Mouse (Mus musculus): ENCODE measurements at regions not wholly inside any gene's neighbourhood (a gene's known extent, or its start where the extent isn't known, plus 50 kb on each side); places are given as distances from the start of the nearest gene placed in this dataset.
"Not testable (repeated sequence)": the region's sequence is repeated elsewhere in the genome, so short reads cannot be mapped to it uniquely, and the experiment has no call there.

- no peak for DNase-seq (ENCODE audit: low read depth, low spot score)
- WGBS = 77% methylated on average over 6 of the region's 6 CpGs
Measured at GRCm38 (mm10) chr10:56856186-56856585, 479.1 kb downstream of the Gja1 start.

GRCm38 (mm10) chr10:56879744-56880143 lies 502.6 kb downstream of the Gja1 start:
- 58% methylated on average over 7 of the region's 7 CpGs for WGBS
- no peak for DNase-seq (ENCODE audit: low read depth, low spot score)

DNA sequence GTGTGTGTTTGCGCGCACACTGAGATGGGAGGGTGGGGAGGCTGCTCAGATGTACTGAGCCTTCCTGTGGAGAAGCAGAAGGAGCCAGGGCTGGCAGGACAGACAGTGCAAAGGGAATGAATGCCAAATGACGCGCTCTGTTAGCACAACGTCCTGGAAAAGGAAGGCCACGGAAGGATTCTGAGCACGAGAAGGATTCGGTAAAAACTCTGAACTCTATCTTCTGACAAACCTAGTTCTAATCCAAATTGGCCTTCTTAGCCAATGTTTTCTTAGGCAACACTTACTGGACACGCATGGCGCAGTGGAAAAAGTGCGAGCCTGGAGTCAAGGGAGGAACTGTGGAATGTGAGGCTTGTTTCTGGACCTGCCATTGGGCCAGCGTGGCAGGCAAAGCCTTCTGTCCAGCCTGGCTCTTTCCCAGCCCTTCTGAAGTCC lies 503.0 kb downstream of the Gja1 start:
- 86% methylated on average over 12 of the region's 12 CpGs for WGBS
- no peak for DNase-seq (ENCODE audit: low read depth, low spot score)

DNA sequence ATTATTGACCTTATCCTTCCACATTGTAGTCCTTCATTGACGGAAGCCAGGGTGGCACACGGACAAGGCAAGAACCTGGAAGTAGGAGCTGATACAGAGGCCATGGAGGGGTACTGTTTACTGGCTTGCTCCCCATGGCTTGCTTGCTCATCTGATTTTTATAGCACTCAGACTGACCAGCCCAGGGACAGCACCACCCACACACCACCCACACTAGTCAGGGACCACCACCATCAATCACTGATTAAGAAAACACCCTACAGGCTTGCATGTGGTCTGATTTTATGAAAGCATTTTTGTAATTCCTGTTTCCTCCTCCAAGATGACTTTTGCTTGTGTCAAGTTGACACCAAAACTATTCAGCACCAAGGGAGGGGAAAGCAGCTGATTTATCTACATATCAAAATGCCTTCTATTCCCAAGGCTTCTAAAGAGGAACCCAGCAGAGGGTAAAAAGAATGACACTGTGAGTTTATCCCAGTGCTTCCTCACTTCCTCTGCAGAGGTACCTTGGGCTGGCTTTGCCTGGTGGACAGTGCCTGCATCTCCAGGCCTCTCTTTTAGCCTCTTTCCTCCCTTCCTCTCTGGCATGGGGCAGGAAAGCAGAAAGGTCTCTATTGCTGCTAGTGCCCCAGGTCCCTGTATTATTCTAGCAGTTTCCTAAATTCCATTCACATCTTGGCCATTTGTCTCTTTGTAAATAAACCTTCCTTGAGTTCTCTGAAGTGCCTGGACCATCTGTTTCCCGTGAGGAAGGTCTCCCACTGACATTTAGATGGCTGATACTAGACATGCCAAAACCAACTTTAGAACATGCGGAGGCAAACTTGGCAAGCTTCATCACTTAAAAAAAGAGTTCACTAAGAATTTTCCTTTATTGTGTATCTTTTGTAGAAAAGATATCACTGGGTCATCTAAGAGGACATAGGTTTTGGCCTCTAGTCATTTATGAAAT lies 507.6 kb downstream of the Gja1 start:
- DNase-seq (ENCODE audit: low read depth, low spot score) = no peak
- WGBS = 73% methylated on average over 4 of the region's 4 CpGs

DNA sequence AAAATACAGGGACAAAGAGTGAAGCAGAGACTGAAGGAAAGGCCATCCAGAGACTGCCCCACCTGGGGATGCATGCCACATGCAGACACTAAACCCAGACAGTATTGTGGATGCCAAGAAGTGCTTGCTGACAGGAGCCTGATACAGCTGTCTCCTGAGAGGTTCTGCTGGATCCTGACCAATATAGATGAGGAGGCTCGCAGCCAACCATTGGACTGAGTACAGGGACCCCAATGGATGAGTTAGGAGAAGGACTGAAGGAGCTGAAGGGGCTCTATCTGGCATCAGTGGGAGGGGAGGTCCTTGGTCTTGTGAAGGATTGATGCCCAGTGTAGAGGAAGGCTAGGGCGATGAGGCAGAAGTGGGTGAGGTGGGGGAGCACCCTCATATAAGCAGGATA lies 514.4 kb downstream of the Gja1 start:
- not testable (repeated sequence) for DNase-seq (ENCODE audit: low read depth, low spot score)
- 85% methylated on average over 2 of the region's 2 CpGs for WGBS

DNA sequence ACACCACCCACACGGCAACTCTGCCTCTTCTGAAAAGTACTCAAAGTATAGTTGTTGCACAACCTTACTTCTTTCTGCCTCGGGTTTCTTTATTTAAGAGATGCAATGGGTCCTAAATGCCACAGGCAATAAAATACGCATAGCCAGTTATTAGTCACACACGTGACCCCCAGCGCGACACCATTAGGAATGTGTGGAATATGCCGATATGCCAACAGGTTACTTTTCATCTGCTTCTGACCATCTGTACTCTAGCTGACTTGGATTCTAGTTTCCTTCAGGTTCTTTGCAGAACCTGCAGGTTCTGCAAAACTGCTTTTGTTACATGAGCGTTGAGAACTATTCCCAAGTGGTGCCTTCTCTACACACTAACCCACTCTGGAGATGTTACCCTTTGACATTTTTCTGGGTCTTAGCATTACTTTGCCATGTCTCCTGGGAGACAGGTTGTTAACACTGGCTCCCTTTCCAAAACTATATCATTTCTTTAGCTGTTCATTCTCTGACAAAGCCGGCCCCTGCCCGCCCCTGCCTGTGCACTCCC lies 515.6 kb downstream of the Gja1 start:
- DNase-seq (ENCODE audit: low read depth, low spot score) = no peak
- WGBS = 45% methylated on average over 10 of the region's 10 CpGs

DNA sequence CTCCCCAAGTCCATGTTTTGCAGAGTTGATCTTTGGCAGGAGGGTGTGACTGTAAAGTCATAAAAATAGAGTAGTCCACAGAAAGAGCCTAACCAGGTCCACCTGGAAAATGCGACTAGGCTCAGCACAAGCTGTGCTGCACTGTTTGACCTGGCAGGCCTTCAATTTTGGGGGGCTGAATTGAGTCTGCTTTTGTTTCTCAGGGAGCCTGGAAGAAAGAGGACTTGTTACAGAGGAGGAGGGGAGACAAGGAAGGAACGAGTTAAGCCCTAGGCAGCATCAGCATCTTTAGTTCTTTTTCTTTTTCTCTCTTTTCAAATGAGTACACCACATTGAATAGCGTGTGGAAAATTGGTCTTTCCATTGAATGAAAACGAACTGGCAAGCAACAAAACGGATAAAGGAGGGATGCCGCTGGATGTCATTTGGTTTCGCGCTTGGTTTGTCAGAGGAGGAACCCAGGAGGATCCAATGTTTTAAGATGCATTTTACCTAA lies 516.1 kb downstream of the Gja1 start:
- DNase-seq (ENCODE audit: low read depth, low spot score) = no peak
- 61% methylated on average over 8 of the region's 8 CpGs for WGBS

DNA sequence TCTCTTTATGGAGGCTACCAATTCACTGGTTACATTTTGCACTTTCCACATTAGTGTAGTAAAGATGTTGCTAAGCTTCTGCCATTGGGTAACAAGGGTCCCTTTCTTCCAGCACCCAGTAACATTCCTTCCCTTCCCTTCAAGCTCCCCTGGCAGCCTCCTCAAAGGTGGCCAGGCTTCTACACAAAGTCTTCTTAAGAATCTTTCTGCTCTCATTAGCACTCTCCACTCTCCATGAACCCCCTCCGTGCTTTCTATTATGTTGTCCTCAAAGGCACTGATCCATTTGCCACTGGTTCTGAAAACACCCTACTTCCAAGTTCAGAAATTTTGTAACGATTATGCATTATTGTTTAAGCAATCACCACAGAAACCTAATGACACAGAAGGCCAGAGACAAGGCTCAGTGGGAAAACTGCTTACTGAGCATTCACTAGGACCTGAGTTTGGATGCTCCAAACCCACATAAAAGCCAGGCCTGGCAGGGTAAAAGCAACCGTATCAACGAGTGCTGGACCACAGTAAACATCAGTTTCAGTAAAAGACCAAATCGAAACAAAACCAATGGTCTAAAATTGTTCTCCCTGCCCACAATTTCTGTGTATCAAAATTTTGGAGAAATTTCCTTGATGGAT lies 522.6 kb downstream of the Gja1 start:
- WGBS = 78% methylated on average over 5 of the region's 5 CpGs
- no peak for DNase-seq (ENCODE audit: low read depth, low spot score)

GRCm38 (mm10) chr10:56900914-56901313 lies 523.8 kb downstream of the Gja1 start:
- no peak for DNase-seq (ENCODE audit: low read depth, low spot score)
- WGBS = 70% methylated on average over 6 of the region's 6 CpGs

DNA sequence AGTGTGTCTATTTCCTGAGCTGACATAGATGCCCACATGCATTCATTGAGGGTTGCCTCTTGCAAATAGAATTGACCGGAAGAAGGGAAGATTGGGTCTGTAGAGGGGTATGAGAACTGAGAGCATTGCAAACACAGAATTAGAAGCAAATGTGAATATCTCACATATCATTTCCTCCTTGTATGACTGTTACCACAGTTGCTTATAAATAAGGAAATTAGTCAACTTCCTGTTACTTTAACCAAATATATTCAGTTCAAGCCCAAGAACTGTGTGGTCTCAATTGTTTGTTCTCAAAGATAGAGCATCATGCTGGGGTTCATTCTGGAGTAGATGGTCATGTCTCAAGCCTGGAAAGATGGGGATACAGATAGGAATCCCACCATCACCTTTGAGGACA lies 535.6 kb downstream of the Gja1 start:
- no peak for DNase-seq (ENCODE audit: low read depth, low spot score)
- WGBS = 85% methylated on average over 1 of the region's 1 CpGs

DNA sequence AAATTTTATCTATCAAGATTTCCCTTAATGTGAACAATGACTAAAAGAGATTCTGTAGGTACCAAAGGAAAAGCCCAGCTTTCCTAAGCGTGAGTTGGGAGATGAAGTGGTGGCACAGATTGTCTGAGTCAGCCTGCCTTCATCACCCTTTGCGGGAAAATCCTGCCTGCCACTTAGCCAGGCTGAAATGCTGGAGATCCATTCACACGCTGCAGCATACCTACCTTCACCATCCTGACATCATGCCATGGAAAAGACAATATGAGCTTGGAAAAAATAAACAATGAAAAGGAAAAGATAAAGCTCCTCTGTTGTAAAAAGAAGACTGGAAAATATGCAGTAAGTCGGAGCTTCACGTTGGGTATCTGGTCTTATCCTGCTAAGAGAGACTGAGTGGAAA lies 537.0 kb downstream of the Gja1 start:
- WGBS = 70% methylated on average over 5 of the region's 5 CpGs
- DNase-seq (ENCODE audit: low read depth, low spot score) = no peak

DNA sequence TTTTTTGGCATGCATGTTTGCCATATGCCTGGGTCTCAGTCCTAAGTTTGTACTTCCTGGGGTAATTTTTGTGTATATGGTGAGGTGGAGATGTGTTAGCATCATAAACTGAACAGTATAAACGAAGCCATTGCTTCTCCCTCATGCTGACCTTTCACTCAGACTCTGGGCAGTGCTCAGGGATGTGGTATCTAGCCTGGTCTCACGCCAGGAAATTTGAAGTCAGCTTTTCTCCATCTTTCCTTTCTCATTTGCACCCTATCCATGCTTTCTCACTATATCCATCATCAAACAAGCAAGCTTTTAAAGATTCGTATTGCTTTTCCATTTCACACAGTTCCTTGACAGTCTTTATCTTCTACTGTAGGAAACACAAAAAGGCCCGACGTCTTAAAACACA lies 541.3 kb downstream of the Gja1 start:
- 73% methylated on average over 5 of the region's 5 CpGs for WGBS
- no peak for DNase-seq (ENCODE audit: low read depth, low spot score)

DNA sequence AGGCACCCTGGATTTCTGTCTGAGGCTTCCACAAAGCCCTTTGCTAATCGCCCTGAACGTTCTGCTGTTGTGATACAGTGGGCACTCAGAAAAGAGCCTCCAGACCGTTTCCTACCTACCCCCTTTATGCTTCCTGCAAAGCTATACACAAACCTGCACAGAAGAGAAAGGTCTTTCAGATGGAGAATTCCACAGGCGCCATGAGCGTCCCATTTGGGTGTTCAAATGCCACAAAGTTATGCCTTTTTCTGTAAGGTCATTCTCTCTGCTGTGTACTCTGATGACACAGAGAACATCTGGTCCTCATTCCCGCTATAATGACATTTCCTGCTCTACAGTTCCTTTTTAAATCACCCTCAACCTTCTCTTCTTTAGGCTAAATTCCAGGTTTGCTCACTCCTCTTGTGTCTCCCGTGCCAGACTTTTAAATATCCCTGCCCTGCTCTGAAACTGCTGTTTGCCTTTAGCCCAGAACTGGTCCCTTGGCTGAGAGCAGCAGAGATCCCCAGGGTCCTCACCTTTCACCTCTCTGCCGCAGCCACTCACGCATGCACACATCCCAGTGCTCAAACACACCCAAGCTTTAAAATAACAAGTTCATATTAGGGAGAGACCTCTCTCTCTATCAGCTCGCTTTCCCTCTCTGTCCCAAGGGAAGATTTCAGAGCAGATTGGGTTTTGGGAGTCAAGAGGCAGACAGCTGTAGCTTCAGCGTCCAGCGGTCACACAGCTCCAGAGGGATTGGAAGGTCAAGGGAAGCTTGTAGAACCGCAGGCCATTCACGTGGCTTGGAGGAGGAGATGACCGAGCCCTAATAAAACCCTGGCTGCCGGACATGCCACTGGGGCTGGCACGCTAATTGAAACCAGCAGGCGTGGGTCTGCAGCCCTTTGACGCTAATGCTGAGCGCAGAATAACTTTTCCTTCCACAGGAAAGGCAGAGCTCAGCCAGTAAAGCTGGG lies 543.9 kb downstream of the Gja1 start:
- WGBS = 39% methylated on average over 20 of the region's 20 CpGs
- DNase-seq (ENCODE audit: low read depth, low spot score) = no peak

- no peak for DNase-seq (ENCODE audit: low read depth, low spot score)
- WGBS = 74% methylated on average over 4 of the region's 4 CpGs
Measured at GRCm38 (mm10) chr10:56935174-56935573, 551.0 kb upstream of the Hsf2 start.

DNA sequence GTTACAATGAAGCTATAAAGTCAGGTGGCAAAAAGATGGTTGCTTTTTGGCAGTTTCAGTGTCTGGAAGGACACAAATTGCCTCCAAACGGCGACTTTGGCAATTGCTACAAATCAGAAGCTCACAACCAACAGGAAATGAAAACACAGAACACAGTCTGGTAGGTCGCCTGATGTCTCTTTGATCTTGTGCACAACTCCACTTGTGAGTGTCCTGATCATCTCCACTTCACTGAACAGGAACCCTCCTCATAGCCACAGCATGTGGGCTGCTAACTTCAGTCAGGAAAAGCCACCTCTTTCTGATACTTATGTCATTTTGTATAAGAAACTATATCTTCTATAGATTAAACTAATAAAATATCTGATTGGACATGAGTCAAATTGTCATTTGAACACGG lies 544.2 kb upstream of the Hsf2 start:
- no peak for DNase-seq (ENCODE audit: low read depth, low spot score)
- WGBS = 66% methylated on average over 4 of the region's 4 CpGs

DNA sequence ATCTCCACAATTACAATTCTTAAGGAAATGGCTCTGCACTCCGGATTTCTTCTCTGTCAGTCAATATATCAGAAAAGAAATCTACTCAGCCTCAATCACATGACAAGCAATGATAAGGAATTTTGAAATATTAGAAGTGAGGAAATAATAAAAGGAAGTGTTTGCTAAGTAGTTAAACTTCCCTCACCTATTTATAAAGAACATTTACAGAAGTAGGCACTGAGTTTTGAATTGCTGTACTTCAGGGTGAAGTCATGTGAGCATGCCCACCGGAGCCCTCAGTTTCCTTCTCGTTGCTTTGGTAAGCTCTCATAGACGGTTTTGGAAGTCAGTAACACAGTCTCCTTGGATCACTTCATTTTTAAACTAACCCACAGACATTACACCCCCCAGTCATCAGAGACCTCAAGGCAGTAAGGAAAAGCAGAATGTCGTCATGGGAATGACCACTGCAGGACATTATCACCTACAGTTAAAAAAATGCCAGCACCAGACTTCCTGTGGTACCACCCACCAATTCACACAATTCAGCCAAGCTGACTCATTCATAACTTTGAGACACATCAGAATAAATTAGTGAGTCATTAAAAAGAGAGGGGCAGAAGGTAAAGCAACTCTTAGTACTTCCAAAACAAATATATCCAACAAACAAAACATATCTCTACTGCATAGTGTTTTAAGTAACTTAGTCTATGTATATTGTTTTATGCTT lies 541.6 kb upstream of the Hsf2 start:
- DNase-seq (ENCODE audit: low read depth, low spot score) = no peak
- 73% methylated on average over 5 of the region's 5 CpGs for WGBS

GRCm38 (mm10) chr10:56956728-56957127 lies 529.5 kb upstream of the Hsf2 start:
- DNase-seq (ENCODE audit: low read depth, low spot score) = no peak
- WGBS = 70% methylated on average over 2 of the region's 2 CpGs

DNA sequence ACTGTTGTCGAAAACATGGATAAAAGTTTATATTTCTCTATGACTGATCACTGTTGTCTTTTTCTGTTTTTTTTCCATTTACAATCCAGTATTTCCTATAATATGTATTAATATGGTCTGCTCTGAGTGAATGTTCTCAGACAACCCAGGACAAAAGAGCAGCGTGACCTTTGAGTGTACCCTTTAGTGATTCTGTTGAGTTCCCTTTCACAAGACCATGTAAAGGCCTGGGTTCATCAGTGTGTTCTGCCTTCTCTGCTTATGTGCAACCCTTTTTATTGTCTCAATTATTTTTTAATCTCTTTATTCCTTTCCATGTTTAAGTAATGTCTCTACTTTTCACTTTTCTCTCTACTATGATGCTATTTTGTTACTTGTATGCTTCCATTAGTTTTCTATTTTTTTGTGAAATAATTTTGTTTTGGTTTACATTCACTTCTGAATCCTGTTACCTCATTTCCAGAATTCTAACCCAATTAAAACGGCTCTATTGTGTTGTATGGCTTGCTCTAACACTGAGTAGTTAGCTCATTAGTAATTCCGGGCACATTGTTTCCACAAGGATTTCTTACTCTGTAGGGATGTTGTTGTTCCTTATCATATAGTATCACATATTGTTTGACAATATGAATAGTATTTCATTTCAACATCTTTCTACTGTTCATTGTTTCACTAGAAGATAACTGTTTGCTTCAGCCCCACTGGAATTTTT lies 523.9 kb upstream of the Hsf2 start:
- WGBS = 85% methylated on average over 4 of the region's 4 CpGs
- DNase-seq (ENCODE audit: low read depth, low spot score) = no peak
